Comparison of ENCODE assay signal across 24 mouse cellular contexts in the genomic region with DNA sequence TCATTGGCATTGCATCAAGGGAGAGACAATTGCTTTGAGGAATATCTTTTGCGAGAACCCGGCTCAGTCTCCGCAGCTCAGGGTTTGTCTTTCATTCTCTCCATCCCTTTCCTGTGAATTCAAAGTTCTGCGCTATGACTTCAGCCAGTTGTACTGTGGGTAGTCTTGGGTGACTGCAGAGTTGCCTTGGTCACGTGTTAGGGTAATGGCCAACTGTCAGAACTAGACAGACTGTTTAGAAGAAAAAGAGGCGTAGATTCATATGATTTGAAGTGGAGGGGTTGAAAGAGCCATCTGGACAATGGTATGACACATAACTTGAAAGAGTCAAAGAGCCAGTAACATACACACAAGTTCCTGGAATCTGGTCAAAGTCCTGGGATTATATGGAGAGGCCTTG.
"Had no signal": no experiment of that assay in that cellular context is flagged by ENCODE, and none has a peak within 500 bp of the region (broad histone marks: within the 10 kb centered on the region; RNA-seq: fewer than 3 reads in every experiment).

No protein-coding gene starts in this region.

- H3K4me2 ChIP-seq: heart, embryonic 11.5 days; heart, embryonic 13.5 days; heart, embryonic 15.5 days; hindbrain, embryonic 13.5 days; hindbrain, embryonic 15.5 days; kidney, embryonic 15.5 days; limb, embryonic 12.5 days had no signal

- H3K27ac ChIP-seq: heart, adult 2 months; heart, embryonic 13.5 days; heart, embryonic 15.5 days; hindbrain, embryonic 13.5 days; hindbrain, embryonic 15.5 days; hindbrain, postnatal 0 days; kidney, embryonic 15.5 days; kidney, postnatal 0 days; left cerebral cortex, adult 2 months; limb, embryonic 10.5 days; limb, embryonic 12.5 days had no signal

- H3K9ac ChIP-seq: forebrain, postnatal 0 days; heart, embryonic 13.5 days; heart, embryonic 15.5 days; hindbrain, embryonic 13.5 days; hindbrain, embryonic 15.5 days; kidney, embryonic 15.5 days; limb, embryonic 12.5 days had no signal

- H3K4me3 ChIP-seq: heart, adult 2 months; heart, embryonic 13.5 days; heart, embryonic 15.5 days; hindbrain, embryonic 13.5 days; hindbrain, embryonic 15.5 days; kidney, embryonic 15.5 days; left cerebral cortex, adult 2 months; limb, embryonic 10.5 days; limb, embryonic 12.5 days had no signal

- H3K27me3 ChIP-seq: heart, embryonic 13.5 days; heart, embryonic 15.5 days; kidney, embryonic 15.5 days; limb, embryonic 12.5 days had no signal

- H3K36me3 ChIP-seq: heart, embryonic 13.5 days; heart, embryonic 15.5 days; hindbrain, embryonic 13.5 days; hindbrain, embryonic 15.5 days; kidney, embryonic 15.5 days; limb, embryonic 10.5 days; limb, embryonic 12.5 days had no signal

- DNase-seq: forebrain, postnatal 0 days; gastrocnemius, postnatal 14 days; gastrocnemius, postnatal 36 days; heart, adult 11 months; heart, adult 2 months; heart, postnatal 14 days; heart, postnatal 36 days; kidney, adult 11 months; kidney, adult 2 months; kidney, adult 9 months; kidney, postnatal 14 days; kidney, postnatal 36 days had no signal

- H3K9me3 ChIP-seq: heart, embryonic 13.5 days; heart, embryonic 15.5 days; hindbrain, embryonic 13.5 days; hindbrain, embryonic 15.5 days; kidney, embryonic 15.5 days; limb, embryonic 10.5 days; limb, embryonic 12.5 days had no signal

- ATAC-seq: forebrain, postnatal 0 days; hindbrain, postnatal 0 days; intestine, embryonic 16.5 days had no signal

- H3K4me1 ChIP-seq: hindbrain, embryonic 15.5 days; limb, embryonic 10.5 days had no signal
